ENCODE assay signal across 8 mouse cellular contexts in genomic region chr6:134919511-134920189, GRCm38 (mm10). TPM values are rescaled to one million over a fixed set of nuclear protein-coding genes. Genes with fewer than 3 reads are reported as not detected.
A peak's percentile ranks its signal among the peaks of the same experiment; 100 is the strongest.
DNase-seq lines count a peak whose midpoint lies in the region; ATAC-seq and TF ChIP-seq lines count a peak whose summit lies in the region.

No protein-coding gene starts in this region.

- no peaks in the 10 kb centered on the region for H3K9me3 ChIP-seq in heart, postnatal 0 days (replicated peaks; ENCODE audit: control insufficient read depth, low read length)

- peak overlapping the region; percentile 88 for H3K4me2 ChIP-seq in heart, postnatal 0 days (ENCODE audit: low read depth, low read length)

- WGBS in heart, postnatal 0 days = 3% methylated on average over 37 of the region's 37 CpGs
- WGBS in macrophage (ENCODE audit: missing documents) = 10% methylated on average over 29 of the region's 37 CpGs

- ATAC-seq in heart, postnatal 0 days (ENCODE audit: insufficient read depth, low read depth) = peak; percentile 12

- no peaks in the 10 kb centered on the region for H3K27me3 ChIP-seq in heart, postnatal 0 days (ENCODE audit: control insufficient read depth, insufficient read depth, low read length)

- no peak for DNase-seq in layer of hippocampus, adult 2 months (ENCODE audit: low spot score in 2 of 2)
- DNase-seq in layer of hippocampus, adult 8-10 months (ENCODE audit: low spot score in 2 of 2) = no peak
- peak; percentile 42 for DNase-seq in brain, adult 2 months (ENCODE audit: low read depth, low spot score)
- peak; percentile 49 for DNase-seq in heart, postnatal 0 days (ENCODE audit: low spot score)
- no peak for DNase-seq in gastrocnemius, adult 8-10 months (ENCODE audit: low spot score in 2 of 2)
- no peak for DNase-seq in right cerebral cortex, adult 18-20 months
- DNase-seq in right cerebral cortex, postnatal 14 days = no peak

- peak overlapping the region; percentile 100 for H3K27ac ChIP-seq in layer of hippocampus, adult 2 months
- H3K27ac ChIP-seq in heart, postnatal 0 days (ENCODE audit: low read depth) = peak overlapping the region; percentile 98
- peak overlapping the region; percentile 57 for H3K27ac ChIP-seq in macrophage

- TF ChIP-seq EP300 in heart, postnatal 0 days (IDR thresholded peaks at IDR 0.05; ENCODE audit: low read depth) = no peak

- 0 out of 2 replicates have a peak, but pooled peaks cover 14% of the 10 kb centered on the region for H3K36me3 ChIP-seq in heart, postnatal 0 days (replicated peaks; ENCODE audit: control insufficient read depth, insufficient read depth, low read length)
- H3K36me3 ChIP-seq in macrophage (ENCODE audit: inconsistent target) = no peaks in the 10 kb centered on the region

- peaks cover 41% of the 10 kb centered on the region for H3K79me2 ChIP-seq in macrophage (ENCODE audit: inconsistent target)

- TF ChIP-seq CTCF in layer of hippocampus, adult 2 months (conservative IDR thresholded peaks at IDR 0.05) = no peak
- no peak for TF ChIP-seq CTCF in heart, postnatal 0 days (IDR thresholded peaks at IDR 0.05; ENCODE audit: low read depth)

- peaks cover 16% of the 10 kb centered on the region; the same call in 1 of the 2 replicates for H3K4me1 ChIP-seq in heart, postnatal 0 days (ENCODE audit: control insufficient read depth, insufficient read depth)

- peak overlapping the region; percentile 98 for H3K9ac ChIP-seq in heart, postnatal 0 days (replicated peaks; ENCODE audit: low read depth, low read length)

- H3K4me3 ChIP-seq in layer of hippocampus, adult 2 months = peak overlapping the region; percentile 98
- H3K4me3 ChIP-seq in heart, postnatal 0 days (ENCODE audit: low read depth, low read length) = peak overlapping the region; percentile 97
- peak overlapping the region; percentile 51 for H3K4me3 ChIP-seq in macrophage (ENCODE audit: inconsistent target)

RNA-seq across cellular contexts. Expression of gene Cdkn1b, which starts 0.6 kb away (rescaled TPM):
- 10 to 100 TPM; 47.2 to 48.0 TPM for total RNA-seq in layer of hippocampus, adult 2 months (2021)
- total RNA-seq in layer of hippocampus, adult 8-10 months (2022) = 10 to 100 TPM; 35.4 to 46.5 (median 40.5) TPM
- total RNA-seq in heart, postnatal 0 days (2014; rRNA removed; ENCODE audit: low replicate concordance) = 42.9 and 65.1 TPM in 2 replicates
- polyA plus RNA-seq in heart, postnatal 0 days (2015; fragmentation: Nextera tagmentation; extraction: Ambion mirVana) = 23.7 and 27.0 TPM in 2 replicates
- total RNA-seq in macrophage (2018; cell fraction: chromatin; rRNA removed) = 10 to 100 TPM; 14.1 to 72.0 (median 31.5) TPM
- total RNA-seq in macrophage (2018; cell fraction: cytosol; rRNA removed) = 10 to 100 TPM; 12.9 to 44.8 (median 20.9) TPM
- 10 to 100 TPM; 18.9 to 91.9 (median 37.5) TPM for total RNA-seq in macrophage (2018; cell fraction: nucleus; rRNA removed)
- polyA plus RNA-seq in macrophage (2018) = 13.0 to 49.2 TPM (median 33.8 TPM) in 3 replicates
- 10 to 100 TPM; 30.9 to 37.5 (median 33.1) TPM for total RNA-seq in gastrocnemius, adult 8-10 months (2022)

RNA-seq across cellular contexts. Expression of gene Gpr19, which starts 21.3 kb away (rescaled TPM):
- total RNA-seq in layer of hippocampus, adult 2 months (2021) = 10 to 100 TPM; 22.0 to 27.4 TPM
- total RNA-seq in layer of hippocampus, adult 8-10 months (2022) = 10 to 100 TPM; 25.3 to 28.9 (median 27.3) TPM
- total RNA-seq in heart, postnatal 0 days (2014; rRNA removed; ENCODE audit: low replicate concordance) = 4.0 and 13.4 TPM in 2 replicates
- 7.6 and 9.4 TPM in 2 replicates for polyA plus RNA-seq in heart, postnatal 0 days (2015; fragmentation: Nextera tagmentation; extraction: Ambion mirVana)
- 1 to 10 TPM; 1.7 to 9.3 (median 4.4) TPM for total RNA-seq in macrophage (2018; cell fraction: chromatin; rRNA removed)
- 1 to 10 TPM; 1.1 to 3.4 (median 1.8) TPM for total RNA-seq in macrophage (2018; cell fraction: cytosol; rRNA removed)
- 1 to 10 TPM; 1.2 to 8.8 (median 3.6) TPM for total RNA-seq in macrophage (2018; cell fraction: nucleus; rRNA removed)
- polyA plus RNA-seq in macrophage (2018) = 2.1 to 4.4 TPM (median 2.6 TPM) in 3 replicates
- 1 to 10 TPM; 3.6 to 5.4 (median 4.7) TPM for total RNA-seq in gastrocnemius, adult 8-10 months (2022)

Comparison
In these comparisons a context has a peak if more than half of its experiments do, and no peak if none do; other contexts are left out.
1. DNase-seq: peak in brain, adult 2 months (single experiment) and heart, postnatal 0 days (single experiment); none in layer of hippocampus, adult 2 months (0 of 2), layer of hippocampus, adult 8-10 months (0 of 2), gastrocnemius, adult 8-10 months (0 of 2), right cerebral cortex, adult 18-20 months (single experiment) and right cerebral cortex, postnatal 14 days (single experiment).
2. Peak in every context shown above with its lines, with median percentiles within 50 percentile points of each other: H3K27ac ChIP-seq and H3K4me3 ChIP-seq.